Mouse (Mus musculus): ENCODE measurements around the gene Parp9.

DNA sequence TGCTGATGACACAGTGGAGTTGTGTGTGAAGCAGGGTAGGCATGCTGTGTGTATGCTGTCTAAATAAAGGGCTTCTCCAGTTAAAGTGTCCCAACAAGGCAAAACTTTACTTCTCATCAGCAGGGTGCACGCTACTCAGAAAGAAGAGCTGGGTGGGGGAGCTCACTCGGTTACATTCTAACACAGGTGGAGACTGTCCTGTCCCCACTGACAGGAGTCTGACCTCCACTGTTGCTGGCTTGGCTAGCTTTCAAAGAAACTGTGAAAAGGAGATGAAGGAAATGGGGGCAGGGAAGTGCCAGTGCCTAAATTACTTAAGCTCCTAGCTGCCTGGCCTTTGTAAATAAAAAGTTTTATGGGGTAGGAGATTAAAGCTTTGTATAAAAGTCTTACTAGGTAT lies 29.9 kb downstream of the Parp9 start:
- TF ChIP-seq POLR2A (IDR thresholded peaks at IDR 0.05; ENCODE audit: extremely low read depth, insufficient read depth, low read length) (no peak), CTCF (IDR thresholded peaks at IDR 0.05; ENCODE audit: extremely low read depth, insufficient read depth, low read length) (no peak)
